Mouse (Mus musculus) cerebral cortex, adult 2 months (tissue): Measurements from ENCODE around the gene Hspa1a.

ENCODE experiments used
- WGBS: fragments of 180-500 bp; shearing (Covaris S2); methylation state at CpG from one replicate; pipeline ENCODE4 v1.1.7; 2018; 5-methylcytosine and 5-hydroxymethylcytosine counted together

Hspa1a gene

GRCm38 (mm10) chr17:34946486-34947140, 25.3 kb downstream of the Hspa1a start:
- WGBS, result 93% methylated on average over 5 of the region's 5 CpGs

- WGBS, result 91% methylated on average over 4 of the region's 4 CpGs
Observed at GRCm38 (mm10) chr17:34943128-34943815, 28.7 kb downstream of the Hspa1a start.

- 27% methylated on average over 15 of the region's 15 CpGs for WGBS
Observed at GRCm38 (mm10) chr17:34941344-34942041, 30.5 kb downstream of the Hspa1a start.

GRCm38 (mm10) chr17:34937960-34938505, 33.9 kb downstream of the Hspa1a start:
- 88% methylated on average over 6 of the region's 6 CpGs for WGBS

- 58% methylated on average over 8 of the region's 8 CpGs for WGBS
Observed at GRCm38 (mm10) chr17:34934830-34935229, 37.1 kb downstream of the Hspa1a start.

- WGBS, result 65% methylated on average over 24 of the region's 24 CpGs
Observed at GRCm38 (mm10) chr17:34934031-34934430, 37.9 kb downstream of the Hspa1a start.

- 83% methylated on average over 8 of the region's 8 CpGs for WGBS
Observed at GRCm38 (mm10) chr17:34932287-34932686, 39.7 kb downstream of the Hspa1a start.

- 7% methylated on average over 14 of the region's 14 CpGs for WGBS
Observed at GRCm38 (mm10) chr17:34931735-34932098, 40.2 kb downstream of the Hspa1a start.

GRCm38 (mm10) chr17:34931061-34931734, 40.8 kb downstream of the Hspa1a start, which contains the start of gene Neu1:
Neu1 (plus strand) TSS chr17:34931253.
- WGBS, result 1% methylated on average over 38 of the region's 38 CpGs

GRCm38 (mm10) chr17:34928841-34929240, 43.1 kb downstream of the Hspa1a start:
- WGBS, result 78% methylated on average over 4 of the region's 4 CpGs

GRCm38 (mm10) chr17:34927306-34928019, 44.5 kb downstream of the Hspa1a start:
- WGBS, result 79% methylated on average over 18 of the region's 18 CpGs

- WGBS, result 67% methylated on average over 5 of the region's 5 CpGs
Observed at GRCm38 (mm10) chr17:34924258-34924657, 47.7 kb downstream of the Hspa1a start.

GRCm38 (mm10) chr17:34922939-34923338, 49.0 kb downstream of the Hspa1a start:
- 54% methylated on average over 6 of the region's 6 CpGs for WGBS
